8 mouse cellular contexts compared by ENCODE assay signal in genomic region chr11:20915182-20915602, GRCm38 (mm10).
DNase-seq lines count a peak whose midpoint lies in the region; ATAC-seq lines count a peak whose summit lies in the region.

No protein-coding gene starts in this region.

- H3K27me3 ChIP-seq in lung, embryonic 16.5 days (ENCODE audit: control insufficient read depth, insufficient read depth, low read depth, low read length): no peaks in the 10 kb centered on the region

- DNase-seq in adrenal gland, adult 2 months: peak; percentile 68
- DNase-seq in adrenal gland, postnatal 4 days (ENCODE audit: low spot score in 2 of 2): no peak
- peak; percentile 60 for DNase-seq in embryo, embryonic 10 days (ENCODE audit: low spot score)
- peak; percentile 59 for DNase-seq in gastrocnemius, postnatal 25 days
- DNase-seq in induced T-regulatory cell, adult 2 months (ENCODE audit: low read depth): peak; percentile 34
- peak; percentile 46 for DNase-seq in left cerebral cortex, adult 11 months (ENCODE audit: low spot score)
- peak; percentile 73 for DNase-seq in right cerebral cortex, adult 18-20 months

- H3K4me2 ChIP-seq in lung, embryonic 16.5 days (ENCODE audit: low read depth, low read length): peak overlapping the region; percentile 28

- WGBS in lung, embryonic 16.5 days: 6% methylated on average over 8 of the region's 8 CpGs

- H3K36me3 ChIP-seq in lung, embryonic 16.5 days (ENCODE audit: control insufficient read depth, insufficient read depth, low read length): no peaks in the 10 kb centered on the region

- H3K9me3 ChIP-seq in lung, embryonic 16.5 days (ENCODE audit: control insufficient read depth, low read length): no peaks in the 10 kb centered on the region

- peak overlapping the region; percentile 93 for H3K27ac ChIP-seq in lung, embryonic 16.5 days (ENCODE audit: low read length)

- peaks cover 30% of the 10 kb centered on the region for H3K4me1 ChIP-seq in lung, embryonic 16.5 days (replicated peaks; ENCODE audit: control insufficient read depth, insufficient read depth, low read length)

- H3K4me3 ChIP-seq in lung, embryonic 16.5 days (ENCODE audit: low read length): no peak overlapping the region

- peak; percentile 83 for ATAC-seq in lung, embryonic 16.5 days (ENCODE audit: low read depth)

- H3K9ac ChIP-seq in lung, embryonic 16.5 days (ENCODE audit: low read length): no peak overlapping the region

Comparison
In these comparisons a context has a peak if more than half of its experiments do, and no peak if none do; other contexts are left out.
1. DNase-seq: peak in adrenal gland, adult 2 months (single experiment), embryo, embryonic 10 days (single experiment), gastrocnemius, postnatal 25 days (single experiment), induced T-regulatory cell, adult 2 months (single experiment), left cerebral cortex, adult 11 months (single experiment) and right cerebral cortex, adult 18-20 months (single experiment); none in adrenal gland, postnatal 4 days (0 of 2).